Mouse (Mus musculus): ENCODE results near the gene Tmem217. TPM values are rescaled to one million over a fixed set of nuclear protein-coding genes. Genes with fewer than 3 reads are reported as not detected.

Gene Tmem217
- polyA plus RNA-seq, 1 experiment from 2014 or later, result not detected

DNA sequence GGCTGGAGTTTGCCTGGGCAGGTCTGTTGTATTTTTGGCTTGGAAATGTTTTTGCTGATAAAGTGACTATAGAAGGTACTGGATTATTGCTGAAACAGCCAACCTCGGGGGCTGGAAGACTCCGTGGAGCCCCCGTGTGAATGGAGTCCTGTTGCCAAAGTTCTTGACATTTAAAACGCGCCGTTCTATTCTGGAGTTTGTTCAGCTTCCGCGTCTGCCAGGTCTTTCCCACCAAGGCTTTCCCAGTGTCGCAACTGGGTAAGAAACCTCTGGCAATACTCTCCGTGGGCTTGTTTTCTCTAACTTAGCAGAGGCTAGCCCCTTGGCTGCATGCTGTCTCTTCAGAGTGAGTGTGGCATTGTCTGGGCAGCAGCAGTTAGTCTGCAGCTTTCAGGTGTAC, 4.3 kb upstream of the Tmem217 start:
- Histone ChIP-seq H3K9ac (ENCODE audit: low read depth, low read length) (0 out of 2 replicates have a peak overlapping the region, but pooled peaks have one; percentile 3), H3K36me3 (ENCODE audit: control insufficient read depth, insufficient read depth) (no peaks in the 10 kb centered on the region), H3K27ac (ENCODE audit: low read depth, low read length) (peak overlapping the region; percentile 21; the same call in 1 of the 2 replicates), H3K4me3 (ENCODE audit: low read depth, low read length) (no peak overlapping the region), H3K4me2 (replicated peaks; ENCODE audit: low read depth) (no peak overlapping the region), H3K27me3 (replicated peaks; ENCODE audit: control insufficient read depth, insufficient read depth, low read length) (no peaks in the 10 kb centered on the region), H3K9me3 (ENCODE audit: control insufficient read depth) (no peaks in the 10 kb centered on the region), H3K4me1 (replicated peaks; ENCODE audit: control insufficient read depth, insufficient read depth, low read length) (peaks cover 5% of the 10 kb centered on the region; the same call in 1 of the 2 replicates)
- TF ChIP-seq CTCF (IDR thresholded peaks at IDR 0.05; ENCODE audit: low read depth), result no peak
- 70% methylated on average over 10 of the region's 10 CpGs for WGBS
- no peak for ATAC-seq

DNA sequence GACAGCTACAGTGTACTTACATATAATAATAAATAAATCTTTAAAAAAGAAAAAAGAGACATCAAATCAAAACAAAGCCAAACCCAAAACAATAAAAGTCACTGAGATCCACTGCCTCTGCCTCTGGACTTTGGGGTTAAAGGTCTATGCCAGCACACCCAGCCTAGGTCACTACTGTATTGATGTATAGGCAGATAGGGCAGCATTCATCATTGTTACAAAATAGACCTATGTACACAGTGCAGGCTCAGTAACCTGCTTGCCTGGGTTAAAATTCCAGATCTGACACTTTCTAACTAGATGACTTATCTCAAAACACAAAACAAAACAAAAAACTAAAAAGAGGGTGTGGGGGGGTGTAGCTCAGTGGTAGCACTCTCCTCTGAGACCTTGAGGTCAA, 2.0 kb upstream of the Tmem217 start:
- Histone ChIP-seq H3K9me3 (ENCODE audit: control insufficient read depth) (no peaks in the 10 kb centered on the region), H3K9ac (ENCODE audit: low read depth, low read length) (no peak overlapping the region), H3K27ac (ENCODE audit: low read depth, low read length) (no peak overlapping the region), H3K4me1 (replicated peaks; ENCODE audit: control insufficient read depth, insufficient read depth, low read length) (peaks cover 13% of the 10 kb centered on the region), H3K4me2 (replicated peaks; ENCODE audit: low read depth) (no peak overlapping the region), H3K36me3 (ENCODE audit: control insufficient read depth, insufficient read depth) (no peaks in the 10 kb centered on the region), H3K27me3 (replicated peaks; ENCODE audit: control insufficient read depth, insufficient read depth, low read length) (no peaks in the 10 kb centered on the region), H3K4me3 (ENCODE audit: low read depth, low read length) (no peak overlapping the region)
- ATAC-seq, result no peak
- no peak for TF ChIP-seq CTCF (IDR thresholded peaks at IDR 0.05; ENCODE audit: low read depth)

DNA sequence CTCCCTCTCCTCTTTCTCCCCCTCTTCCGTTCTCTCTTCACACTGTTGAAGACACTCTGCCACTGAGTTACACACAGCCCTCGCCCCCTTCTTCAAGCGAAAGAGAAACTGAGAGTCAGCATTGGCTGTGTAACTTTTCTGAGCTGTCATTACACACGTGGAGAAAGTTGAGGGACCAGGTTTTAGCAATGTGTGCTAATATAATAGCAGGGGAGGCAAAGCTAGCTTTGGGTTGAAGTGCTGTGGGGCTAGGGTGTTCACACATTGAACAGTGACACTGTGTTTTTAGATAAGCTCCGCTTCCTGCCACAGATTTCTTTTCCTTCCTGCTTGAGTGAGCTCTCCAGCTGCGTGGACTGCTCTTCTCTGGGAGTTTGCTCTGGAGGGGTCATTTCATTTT, 1.2 kb downstream of the Tmem217 start:
- peak overlapping the region; percentile 21; the same call in 1 of the 2 replicates for H3K27ac ChIP-seq (ENCODE audit: low read depth, low read length)

DNA sequence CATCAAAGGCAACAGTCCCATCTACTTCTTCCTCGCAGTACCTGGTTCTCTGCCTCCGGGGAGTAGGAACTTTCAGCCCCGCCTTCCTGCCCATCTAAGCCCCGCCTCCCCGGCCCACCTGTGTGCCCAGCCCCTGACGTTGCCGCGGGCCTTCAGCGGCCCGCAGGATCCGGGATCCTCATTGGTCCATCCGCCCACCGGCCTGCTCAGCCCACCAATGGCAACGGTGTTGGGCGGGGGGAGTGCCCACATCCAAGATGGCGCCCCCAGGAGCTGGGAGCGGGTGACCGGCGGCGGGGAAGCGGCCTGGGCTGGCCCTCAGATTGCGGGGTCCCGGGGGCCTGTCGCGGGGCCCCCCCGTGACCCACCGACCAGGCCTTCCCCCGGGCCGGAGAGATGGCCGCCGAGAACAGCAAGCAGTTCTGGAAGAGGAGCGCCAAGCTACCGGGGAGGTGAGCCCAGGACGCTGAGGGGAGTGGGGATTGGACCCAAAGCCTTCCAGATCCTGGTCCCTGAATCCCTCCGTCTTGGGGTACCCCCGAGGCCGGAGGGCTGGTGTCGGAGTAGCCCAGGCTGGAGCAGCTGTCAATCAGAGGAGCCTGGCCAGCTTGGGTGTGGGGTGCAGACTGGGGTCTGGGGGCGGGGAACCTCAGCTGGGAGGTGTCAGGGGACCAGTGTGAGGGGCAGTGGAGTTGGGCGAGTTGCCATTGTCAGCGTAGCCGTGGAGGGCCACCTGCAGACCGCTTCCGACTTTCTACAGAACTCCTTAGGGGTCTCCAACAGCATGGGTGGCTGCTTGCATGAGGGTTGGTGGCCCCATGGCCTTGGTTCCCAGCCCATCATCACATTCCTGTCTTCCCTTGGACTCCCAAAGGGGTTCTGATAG, 2.4 kb downstream of the Tmem217 start, which contains the start of the genes Gm17657 and Tbc1d22b:
Gm17657 (minus strand) TSS at position 96 of the 886 bp plus-strand sequence.
Tbc1d22b (plus strand) TSS at position 243 of the 886 bp plus-strand sequence.
- Histone ChIP-seq H3K36me3 (ENCODE audit: control insufficient read depth, insufficient read depth) (no peaks in the 10 kb centered on the region), H3K4me1 (replicated peaks; ENCODE audit: control insufficient read depth, insufficient read depth, low read length) (peaks cover 13% of the 10 kb centered on the region; the same call in 1 of the 2 replicates), H3K27ac (ENCODE audit: low read depth, low read length) (0 out of 2 replicates have a peak within 1 kb of the TSS, but pooled peaks have one; percentile 2), H3K4me3 (ENCODE audit: low read depth, low read length) (peak within 1 kb of the TSS; percentile 73), H3K4me2 (replicated peaks; ENCODE audit: low read depth) (peak within 1 kb of the TSS; percentile 93), H3K9me3 (ENCODE audit: control insufficient read depth) (no peaks in the 10 kb centered on the region), H3K27me3 (replicated peaks; ENCODE audit: control insufficient read depth, insufficient read depth, low read length) (no peaks in the 10 kb centered on the region), H3K9ac (ENCODE audit: low read depth, low read length) (peak within 1 kb of the TSS; percentile 72)
- peak; percentile 98 for ATAC-seq
- TF ChIP-seq CTCF (IDR thresholded peaks at IDR 0.05; ENCODE audit: low read depth), result peak; percentile 24; the same call in 1 of the 2 replicates
- under 1% methylated on average over 44 of the region's 44 CpGs for WGBS

More for the DNA sequence above, 1.2 kb downstream of the Tmem217 start:
- no peak for TF ChIP-seq CTCF (IDR thresholded peaks at IDR 0.05; ENCODE audit: low read depth)
- no peaks in the 10 kb centered on the region for H3K9me3 ChIP-seq (ENCODE audit: control insufficient read depth)
- H3K9ac ChIP-seq (ENCODE audit: low read depth, low read length), result no peak overlapping the region
- peaks cover 13% of the 10 kb centered on the region; the same call in 1 of the 2 replicates for H3K4me1 ChIP-seq (replicated peaks; ENCODE audit: control insufficient read depth, insufficient read depth, low read length)
- no peaks in the 10 kb centered on the region for H3K27me3 ChIP-seq (replicated peaks; ENCODE audit: control insufficient read depth, insufficient read depth, low read length)
- WGBS, result 33% methylated on average over 6 of the region's 6 CpGs
- peak overlapping the region; percentile 93 for H3K4me2 ChIP-seq (replicated peaks; ENCODE audit: low read depth)
- ATAC-seq, result no peak
- H3K36me3 ChIP-seq (ENCODE audit: control insufficient read depth, insufficient read depth), result no peaks in the 10 kb centered on the region
- H3K4me3 ChIP-seq (ENCODE audit: low read depth, low read length), result peak overlapping the region; percentile 14; the same call in 1 of the 2 replicates

DNA sequence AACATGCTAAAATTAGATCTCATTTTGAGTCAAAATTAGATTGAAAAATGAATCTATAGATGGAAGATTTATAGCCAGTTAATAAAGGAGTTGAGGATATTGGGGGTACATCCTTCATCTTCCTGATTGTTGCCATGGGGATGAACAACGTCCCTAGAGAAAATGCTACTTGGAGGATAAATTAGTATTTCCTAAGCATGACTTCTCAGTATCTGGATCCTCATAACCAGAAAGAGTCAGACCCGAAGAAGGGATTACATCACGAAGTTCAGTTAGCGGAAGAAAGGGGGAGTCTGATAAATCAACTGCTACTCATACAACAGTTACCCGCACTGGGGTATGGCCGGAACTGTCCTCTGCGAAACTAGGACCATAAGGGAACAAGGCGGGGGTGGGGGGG, 3.2 kb downstream of the Tmem217 start:
- H3K4me3 ChIP-seq (ENCODE audit: low read depth, low read length), result peak overlapping the region; percentile 73; the same call in 1 of the 2 replicates
- H3K9ac ChIP-seq (ENCODE audit: low read depth, low read length), result no peak overlapping the region
- no peaks in the 10 kb centered on the region for H3K36me3 ChIP-seq (ENCODE audit: control insufficient read depth, insufficient read depth)
- H3K4me2 ChIP-seq (replicated peaks; ENCODE audit: low read depth), result peak overlapping the region; percentile 93
- H3K27me3 ChIP-seq (replicated peaks; ENCODE audit: control insufficient read depth, insufficient read depth, low read length), result no peaks in the 10 kb centered on the region
- no peak for ATAC-seq
- no peak overlapping the region for H3K27ac ChIP-seq (ENCODE audit: low read depth, low read length)
- peaks cover 13% of the 10 kb centered on the region; the same call in 1 of the 2 replicates for H3K4me1 ChIP-seq (replicated peaks; ENCODE audit: control insufficient read depth, insufficient read depth, low read length)
- no peak for TF ChIP-seq CTCF (IDR thresholded peaks at IDR 0.05; ENCODE audit: low read depth)
- WGBS, result 46% methylated on average over 8 of the region's 8 CpGs
- no peaks in the 10 kb centered on the region for H3K9me3 ChIP-seq (ENCODE audit: control insufficient read depth)

DNA sequence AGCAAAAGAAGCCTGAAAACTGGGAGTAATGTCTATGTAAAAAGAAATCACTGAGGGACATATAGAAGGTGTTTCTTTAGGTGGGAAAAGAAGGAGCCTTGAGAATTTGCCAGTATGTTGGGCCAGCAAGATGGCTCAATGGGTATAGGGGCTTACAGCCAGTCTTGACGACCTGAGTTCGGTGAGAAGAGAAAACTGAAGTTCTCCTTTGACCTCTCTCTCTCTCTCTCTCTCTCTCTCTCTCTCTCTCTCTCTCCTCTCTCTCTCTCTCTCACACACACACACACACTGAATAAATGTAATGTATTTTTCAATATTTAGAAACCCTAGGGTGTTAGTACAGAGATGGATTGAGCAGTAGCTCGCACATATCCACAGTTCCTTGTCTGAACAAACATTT, 3.7 kb downstream of the Tmem217 start:
- H3K9me3 ChIP-seq (ENCODE audit: control insufficient read depth), result no peaks in the 10 kb centered on the region
- H3K9ac ChIP-seq (ENCODE audit: low read depth, low read length), result no peak overlapping the region
- H3K4me1 ChIP-seq (replicated peaks; ENCODE audit: control insufficient read depth, insufficient read depth, low read length), result peaks cover 13% of the 10 kb centered on the region; the same call in 1 of the 2 replicates
- 66% methylated on average over 3 of the region's 3 CpGs for WGBS
- no peak overlapping the region for H3K4me3 ChIP-seq (ENCODE audit: low read depth, low read length)
- no peak overlapping the region for H3K4me2 ChIP-seq (replicated peaks; ENCODE audit: low read depth)
- H3K36me3 ChIP-seq (ENCODE audit: control insufficient read depth, insufficient read depth), result no peaks in the 10 kb centered on the region
- no peak overlapping the region for H3K27ac ChIP-seq (ENCODE audit: low read depth, low read length)
- no peaks in the 10 kb centered on the region for H3K27me3 ChIP-seq (replicated peaks; ENCODE audit: control insufficient read depth, insufficient read depth, low read length)
- no peak for ATAC-seq
- TF ChIP-seq CTCF (IDR thresholded peaks at IDR 0.05; ENCODE audit: low read depth), result no peak
